Mouse (Mus musculus) bone marrow, adult 2 months (tissue): Measurements from ENCODE around the gene Plekhg1.

Experiments used
- CTCF ChIP-seq: fragments of 200-500 bp; IDR thresholded peaks from 2 replicates; pipeline ENCODE4 v1.5.1; 2011; ENCODE audit warnings: low read length, control low read depth; ENCODE audit not compliant: control insufficient read depth, insufficient read depth
- POLR2A ChIP-seq: fragments of 200-500 bp; IDR thresholded peaks from 2 replicates; pipeline ENCODE4 v1.6.1; 2011; ENCODE audit warnings: low read depth, mild to moderate bottlenecking, control low read depth, low read length, borderline replicate concordance; ENCODE audit not compliant: control insufficient read depth

DNA sequence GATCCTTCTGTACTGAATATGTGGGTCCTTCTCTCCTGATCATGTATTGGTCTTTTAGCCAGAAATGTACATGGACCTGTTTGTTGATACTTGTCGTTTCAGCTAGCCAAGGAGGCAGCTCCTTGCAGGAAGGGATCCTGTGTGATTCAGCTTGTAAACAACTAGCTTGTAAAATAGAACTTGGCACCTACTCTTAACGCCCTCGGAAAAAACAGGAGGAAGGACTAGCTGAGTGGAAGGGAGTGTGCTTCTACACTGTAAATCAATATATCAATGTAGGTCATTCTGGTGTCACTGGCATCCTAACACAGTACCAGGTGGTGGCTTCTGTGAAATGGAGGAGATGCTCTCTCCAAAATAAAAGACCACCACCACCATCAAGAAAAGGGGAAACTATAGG lies 157.9 kb downstream of the Plekhg1 start:
- no peak for TF ChIP-seq CTCF
- no peak for TF ChIP-seq POLR2A
